Mouse (Mus musculus): ENCODE results near the gene Cdc45. TPM values are rescaled to one million over a fixed set of nuclear protein-coding genes. Genes with fewer than 3 reads are reported as not detected.

Gene Cdc45
- polyA plus RNA-seq, 3 experiments from 2014 or later = 4.4 to 32.2 (median 6.3) TPM

- ATAC-seq = no peak
These were observed 23.0 kb downstream of the Cdc45 start for GRCm38 (mm10) chr16:18788627-18789406.

GRCm38 (mm10) chr16:18786652-18787051 lies 25.1 kb downstream of the Cdc45 start:
- ATAC-seq = no peak

- ATAC-seq = no peak
These were observed 26.3 kb downstream of the Cdc45 start for GRCm38 (mm10) chr16:18785485-18785884.

GRCm38 (mm10) chr16:18785025-18785424 lies 26.8 kb downstream of the Cdc45 start:
- ATAC-seq = no peak

- no peak for ATAC-seq
These were observed 30.0 kb downstream of the Cdc45 start for GRCm38 (mm10) chr16:18781810-18782209.

GRCm38 (mm10) chr16:18778461-18778860 lies 33.3 kb downstream of the Cdc45 start:
- no peak for ATAC-seq

GRCm38 (mm10) chr16:18777101-18778080 lies 34.4 kb downstream of the Cdc45 start:
- no peak for ATAC-seq

GRCm38 (mm10) chr16:18776556-18777100 lies 35.2 kb downstream of the Cdc45 start, which contains the start of gene Cldn5:
Gene Cldn5, plus strand, starts transcription at chr16:18776847.
- ATAC-seq = no peak

- ATAC-seq = no peak
These were observed 35.9 kb downstream of the Cdc45 start for GRCm38 (mm10) chr16:18775621-18776555.

- no peak for ATAC-seq
These were observed 37.9 kb downstream of the Cdc45 start for GRCm38 (mm10) chr16:18773936-18774335.

GRCm38 (mm10) chr16:18769501-18769900 lies 42.3 kb downstream of the Cdc45 start:
- no peak for ATAC-seq

- no peak for ATAC-seq
These were observed 45.4 kb downstream of the Cdc45 start for GRCm38 (mm10) chr16:18766390-18766789.

GRCm38 (mm10) chr16:18762960-18763359 lies 48.8 kb downstream of the Cdc45 start:
- ATAC-seq = no peak

GRCm38 (mm10) chr16:18761734-18762133 lies 50.1 kb downstream of the Cdc45 start:
- ATAC-seq = no peak

GRCm38 (mm10) chr16:18751885-18752499 lies 59.8 kb downstream of the Cdc45 start:
- no peak for ATAC-seq

- ATAC-seq = no peak
These were observed 60.7 kb downstream of the Cdc45 start for GRCm38 (mm10) chr16:18751101-18751500.

GRCm38 (mm10) chr16:18746268-18747122 lies 65.3 kb downstream of the Cdc45 start:
- no peak for ATAC-seq

GRCm38 (mm10) chr16:18738303-18738702 lies 73.5 kb downstream of the Cdc45 start:
- ATAC-seq = no peak

GRCm38 (mm10) chr16:18733100-18733956 lies 78.5 kb downstream of the Cdc45 start:
- ATAC-seq = peak; percentile 71
